In the genomic region with DNA sequence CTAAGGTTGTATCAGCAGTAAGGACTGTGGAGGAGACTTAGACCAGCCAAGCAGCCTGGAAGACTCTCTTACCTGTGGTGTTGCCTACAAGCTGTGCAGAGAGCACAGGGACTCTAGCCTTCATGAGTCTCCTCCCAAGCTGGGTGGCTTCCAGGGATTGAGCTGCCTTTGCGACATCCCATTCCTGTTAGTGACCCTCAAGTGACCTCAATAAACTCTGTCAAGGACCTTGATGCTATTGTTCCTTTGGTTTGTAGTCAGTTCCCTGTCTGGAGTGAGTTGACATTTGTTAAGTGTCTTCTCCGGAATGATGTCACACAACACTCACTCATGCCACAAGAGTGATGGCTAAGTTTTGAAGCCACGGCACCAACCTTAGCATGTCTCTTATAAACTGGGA, we compare ENCODE assay signal across 14 mouse cellular contexts.
DNase-seq lines count a peak whose midpoint lies in the region; ATAC-seq and TF ChIP-seq lines count a peak whose summit lies in the region.
"Had no signal": no experiment of that assay in that cellular context is flagged by ENCODE, and none has a peak within 500 bp of the region (broad histone marks: within the 10 kb centered on the region; RNA-seq: fewer than 3 reads in every experiment).

No protein-coding gene starts in this region.

- peaks cover 6% of the 10 kb centered on the region for H3K4me1 ChIP-seq in heart, adult 2 months (ENCODE audit: control insufficient read depth, insufficient read depth, low read length)
- H3K4me1 ChIP-seq in heart, embryonic 11.5 days (ENCODE audit: control insufficient read depth, insufficient read depth, low read length): peaks cover 14% of the 10 kb centered on the region

- no peak overlapping the region for H3K4me3 ChIP-seq in heart, adult 2 months
- H3K4me3 ChIP-seq in heart, embryonic 11.5 days (ENCODE audit: low read depth, low read length): no peak overlapping the region
- H3K4me3 ChIP-seq: layer of hippocampus, adult 2 months; limb, embryonic 15.5 days; megakaryocyte, embryonic 14.5 days; myocyte had no signal

- H3K4me2 ChIP-seq in heart, embryonic 11.5 days: no peak overlapping the region
- H3K4me2 ChIP-seq: limb, embryonic 15.5 days had no signal

- intact Hi-C loops in heart, adult 2 months (cut with DNase I): no loop called here
- intact Hi-C loops in left cerebral cortex, postnatal 4 days (cut with DNase I): no loop called here

- DNase-seq in heart, adult 2 months: peak; percentile 22 to 36
- peak; percentile 71 for DNase-seq in adrenal gland, postnatal 14 days
- peak; percentile 38 to 53 for DNase-seq in kidney, adult 8-10 months
- peak; percentile 47 for DNase-seq in lung, postnatal 14 days
- no peak for DNase-seq in frontal cortex, postnatal 10 days (ENCODE audit: low spot score in 2 of 2)
- no peak for DNase-seq in left cerebral cortex, postnatal 4 days
- no peak for DNase-seq in ovary, postnatal 10 days (ENCODE audit: low spot score)
- DNase-seq: cerebellum, adult 9-10 months had no signal

- H3K36me3 ChIP-seq in heart, adult 2 months (ENCODE audit: control insufficient read depth, insufficient read depth, low read length): no peaks in the 10 kb centered on the region
- no peaks in the 10 kb centered on the region for H3K36me3 ChIP-seq in heart, embryonic 11.5 days (ENCODE audit: control insufficient read depth, insufficient read depth, low read length)
- H3K36me3 ChIP-seq: limb, embryonic 15.5 days had no signal

- no peak for ATAC-seq in heart, embryonic 11.5 days (replicated peaks; ENCODE audit: insufficient number of reproducible peaks, low FRiP score, low TSS enrichment)
- ATAC-seq: hindbrain, postnatal 0 days had no signal

- no peak overlapping the region for H3K9ac ChIP-seq in heart, adult 2 months (ENCODE audit: low read depth, low read length)
- H3K9ac ChIP-seq in heart, embryonic 11.5 days (ENCODE audit: low read depth, low read length): no peak overlapping the region
- H3K9ac ChIP-seq: limb, embryonic 15.5 days had no signal

- H3K9me3 ChIP-seq in heart, embryonic 11.5 days (replicated peaks; ENCODE audit: control insufficient read depth, low read length): no peaks in the 10 kb centered on the region
- H3K9me3 ChIP-seq: limb, embryonic 15.5 days had no signal

- TF ChIP-seq EP300 in heart, adult 2 months (IDR thresholded peaks at IDR 0.05; ENCODE audit: insufficient read depth, low read depth, low read length): no peak

- no peak overlapping the region for H3K27ac ChIP-seq in heart, adult 2 months
- H3K27ac ChIP-seq in heart, embryonic 11.5 days (ENCODE audit: low read depth, low read length): no peak overlapping the region
- H3K27ac ChIP-seq: hindbrain, postnatal 0 days; layer of hippocampus, adult 2 months; limb, embryonic 15.5 days had no signal

- TF ChIP-seq POLR2A in heart, adult 2 months (IDR thresholded peaks at IDR 0.05; ENCODE audit: insufficient read depth, low read depth, low read length): no peak

- no peaks in the 10 kb centered on the region for H3K79me2 ChIP-seq in heart, adult 2 months (replicated peaks; ENCODE audit: control insufficient read depth, insufficient read depth, low read length)

- H3K27me3 ChIP-seq in heart, adult 2 months (ENCODE audit: control insufficient read depth, insufficient read depth, low read length): no peaks in the 10 kb centered on the region
- no peaks in the 10 kb centered on the region for H3K27me3 ChIP-seq in heart, embryonic 11.5 days (ENCODE audit: control insufficient read depth, insufficient read depth, low read length)
- H3K27me3 ChIP-seq: limb, embryonic 15.5 days had no signal

- no peak for TF ChIP-seq CTCF in heart, adult 2 months (IDR thresholded peaks at IDR 0.05)

- WGBS in heart, adult 2 months: 36% methylated on average over 3 of the region's 3 CpGs
- WGBS in heart, embryonic 11.5 days (ENCODE audit: insufficient replicate concordance): 38% methylated on average over 3 of the region's 3 CpGs

Comparison
In these comparisons a context has a peak if more than half of its experiments do, and no peak if none do; other contexts are left out.
1. DNase-seq: peak in heart, adult 2 months (2 of 2), adrenal gland, postnatal 14 days (single experiment), kidney, adult 8-10 months (2 of 2) and lung, postnatal 14 days (single experiment); none in frontal cortex, postnatal 10 days (0 of 2), left cerebral cortex, postnatal 4 days (single experiment) and ovary, postnatal 10 days (single experiment).